Mouse (Mus musculus): ENCODE measurements around the gene Vnn1.

The Vnn1 gene

GRCm38 (mm10) chr10:23894601-23895349 is at the start of gene Vnn1:
Gene Vnn1, plus strand, starts transcription at chr10:23894688.
- DNase-seq = no peak

GRCm38 (mm10) chr10:23851228-23851912 is 43.1 kb upstream of the Vnn1 start, which contains the start of gene Vnn3:
Gene Vnn3, plus strand, starts transcription at chr10:23851462.
- DNase-seq = no peak

- no peak for DNase-seq
These were observed 42.4 kb upstream of the Vnn1 start for GRCm38 (mm10) chr10:23852096-23852495.

GRCm38 (mm10) chr10:23864362-23865312 is 29.9 kb upstream of the Vnn1 start:
- DNase-seq = no peak

- DNase-seq = no peak
These were observed 13.8 kb upstream of the Vnn1 start for GRCm38 (mm10) chr10:23880695-23881094.

GRCm38 (mm10) chr10:23884910-23885309 is 9.6 kb upstream of the Vnn1 start:
- no peak for DNase-seq

- DNase-seq = no peak
These were observed 8.4 kb upstream of the Vnn1 start for GRCm38 (mm10) chr10:23886060-23886459.

- DNase-seq = no peak
These were observed 1.5 kb upstream of the Vnn1 start for GRCm38 (mm10) chr10:23892987-23893386.

GRCm38 (mm10) chr10:23895376-23895775 is 888 bp downstream of the Vnn1 start:
- DNase-seq = no peak

- no peak for DNase-seq
These were observed 6.6 kb downstream of the Vnn1 start for GRCm38 (mm10) chr10:23901119-23901518.

- no peak for DNase-seq
These were observed 11.2 kb downstream of the Vnn1 start for GRCm38 (mm10) chr10:23905661-23906060.

GRCm38 (mm10) chr10:23920056-23920455 is 25.6 kb downstream of the Vnn1 start, which contains the start of gene Taar1:
Gene Taar1, plus strand, starts transcription at chr10:23920356.
- no peak for DNase-seq

- no peak for DNase-seq
These were observed 28.0 kb downstream of the Vnn1 start for GRCm38 (mm10) chr10:23922468-23922867.

GRCm38 (mm10) chr10:23923941-23924340 is 29.5 kb downstream of the Vnn1 start:
- no peak for DNase-seq

- DNase-seq = no peak
These were observed 43.1 kb downstream of the Vnn1 start for GRCm38 (mm10) chr10:23937613-23938012.

- DNase-seq = no peak
These were observed 43.8 kb downstream of the Vnn1 start, which contains the start of gene Taar2 for GRCm38 (mm10) chr10:23938312-23938711. Gene Taar2, plus strand, starts transcription at chr10:23938572.

- DNase-seq = peak; percentile 15
These were observed 48.0 kb downstream of the Vnn1 start for GRCm38 (mm10) chr10:23942465-23942864.

- DNase-seq = no peak
These were observed 53.5 kb downstream of the Vnn1 start for GRCm38 (mm10) chr10:23948026-23948425.

- no peak for DNase-seq
These were observed 55.1 kb downstream of the Vnn1 start, which contains the start of gene Taar3 for GRCm38 (mm10) chr10:23949508-23950005. Gene Taar3, plus strand, starts transcription at chr10:23949558.

GRCm38 (mm10) chr10:23951714-23952113 is 57.2 kb downstream of the Vnn1 start:
- no peak for DNase-seq
